Mouse (Mus musculus): ENCODE results near the gene Ak9. TPM values are rescaled to one million over a fixed set of nuclear protein-coding genes. Genes with fewer than 3 reads are reported as not detected.
"Not testable (repeated sequence)": the region's sequence is repeated elsewhere in the genome, so short reads cannot be mapped to it uniquely, and the experiment has no call there.

Gene Ak9
- total RNA-seq, 2 experiments from 2014 or later: 0.15 to 0.25 TPM

DNA sequence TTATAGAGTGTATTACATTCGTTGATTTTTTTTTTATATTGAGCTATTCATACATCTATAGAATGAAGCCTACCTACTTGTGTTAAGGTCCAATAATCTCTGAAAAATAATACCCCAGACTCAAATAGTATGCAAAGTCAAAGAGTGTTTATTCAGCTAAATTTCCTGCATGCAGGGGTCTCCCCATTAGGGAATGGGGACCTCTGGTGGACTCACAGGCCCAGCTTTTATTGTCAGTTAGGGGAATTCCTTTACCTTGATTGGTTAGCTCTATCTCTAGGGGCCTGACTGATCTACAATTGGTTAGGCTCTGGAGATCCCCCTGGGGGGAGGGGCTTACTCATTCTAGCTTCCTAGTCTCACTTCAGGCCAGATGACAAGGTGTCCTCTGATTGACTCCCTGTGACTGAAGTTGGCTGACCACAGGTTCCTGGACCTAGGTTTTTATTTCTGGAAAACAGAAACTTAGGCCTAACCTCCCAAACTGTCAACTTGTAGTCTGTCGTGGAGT lies 28.8 kb downstream of the Ak9 start:
- DNase-seq: no peak

DNA sequence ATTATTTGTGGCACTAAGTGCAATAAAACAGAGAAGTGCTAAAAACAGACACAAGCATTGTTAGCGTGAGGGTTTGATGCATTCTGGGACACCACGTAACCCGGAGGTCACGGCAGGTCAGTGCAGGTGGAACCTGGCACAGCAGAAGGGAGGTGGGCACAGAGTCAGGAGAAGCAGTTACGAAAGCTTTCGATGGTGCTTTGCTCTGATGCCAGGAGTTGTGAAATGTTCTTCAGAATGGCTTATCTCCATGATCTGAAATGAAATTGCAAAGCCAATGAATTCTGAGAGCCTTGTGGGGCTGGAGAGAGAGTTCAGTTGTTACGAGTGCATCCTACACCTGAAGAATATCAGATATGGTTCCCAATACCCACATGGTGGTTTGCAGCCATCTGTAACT lies 37.6 kb downstream of the Ak9 start:
- DNase-seq: no peak

DNA sequence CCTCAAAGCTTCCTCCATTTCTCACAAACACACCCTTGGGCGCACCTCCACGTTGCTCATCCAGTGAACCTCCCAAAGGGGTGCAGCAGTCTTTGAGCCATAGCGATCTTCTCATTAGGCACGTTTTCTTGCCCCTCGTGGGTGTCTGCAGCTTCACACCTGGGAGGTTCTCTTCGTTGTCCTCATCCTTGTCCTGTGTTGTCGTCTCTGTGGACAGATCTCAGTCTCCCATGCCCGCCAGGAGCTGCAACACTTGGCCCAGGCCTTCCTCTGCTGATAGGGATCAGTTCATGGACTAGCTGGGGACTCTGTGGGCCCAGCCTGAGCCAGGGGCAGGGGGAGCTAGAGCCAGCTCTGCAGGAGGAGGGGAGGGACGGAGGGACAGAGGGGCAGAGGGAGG lies 61.3 kb downstream of the Ak9 start:
- no peak for DNase-seq

DNA sequence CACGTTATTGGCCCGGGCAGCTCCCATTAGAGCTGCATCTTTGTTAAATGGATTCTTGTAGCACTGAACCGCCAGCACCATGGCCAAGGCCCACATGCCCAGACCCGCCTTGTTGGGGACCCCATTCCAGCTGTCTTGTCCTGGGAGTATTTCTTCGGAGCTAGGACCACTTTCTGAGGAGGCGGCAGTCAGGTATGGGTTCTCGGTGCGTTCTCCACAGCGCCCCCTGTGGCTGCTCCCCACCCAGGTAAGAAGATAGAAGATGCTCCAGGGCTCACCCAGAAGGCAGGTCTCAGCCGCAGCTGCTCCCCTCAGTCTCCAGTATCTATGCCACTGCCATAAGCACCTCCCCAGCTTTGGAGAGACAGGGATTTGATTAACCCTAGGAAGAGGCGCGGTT lies 76.7 kb downstream of the Ak9 start:
- DNase-seq: no peak

DNA sequence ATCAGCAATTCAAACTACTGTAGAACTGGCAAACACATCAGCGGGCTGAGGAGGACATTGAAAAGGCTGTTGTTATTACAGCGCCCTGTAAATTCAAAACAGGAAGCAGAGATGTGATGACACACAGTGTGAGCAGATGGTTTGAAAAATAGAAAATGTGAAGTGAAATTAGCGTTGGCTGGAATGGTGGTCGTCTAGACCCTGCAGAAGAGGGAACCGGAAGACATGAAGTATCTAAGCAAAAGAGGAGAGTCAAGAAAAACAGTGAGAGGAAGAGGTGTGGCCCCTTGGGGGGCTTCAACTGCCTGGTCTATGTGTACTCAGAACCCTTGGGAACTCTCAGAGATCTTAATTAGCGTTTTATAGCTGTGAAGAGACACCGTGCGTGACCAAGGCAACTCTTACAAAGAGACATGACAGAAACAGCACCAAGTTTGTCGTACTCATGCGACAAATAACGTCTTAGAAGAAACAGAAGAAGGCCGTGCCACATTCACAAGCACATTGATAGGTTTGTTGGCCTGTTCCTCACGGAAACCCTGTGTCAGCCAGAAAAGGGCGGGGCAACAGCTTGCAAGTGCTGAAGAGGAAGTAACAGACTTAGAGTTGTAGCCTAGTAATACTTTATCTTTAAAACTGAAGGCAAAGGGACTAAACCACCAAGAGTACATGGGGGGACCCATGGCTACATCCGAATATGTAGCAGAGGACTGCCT lies 81.9 kb downstream of the Ak9 start:
- DNase-seq: peak; percentile 4 to 9

DNA sequence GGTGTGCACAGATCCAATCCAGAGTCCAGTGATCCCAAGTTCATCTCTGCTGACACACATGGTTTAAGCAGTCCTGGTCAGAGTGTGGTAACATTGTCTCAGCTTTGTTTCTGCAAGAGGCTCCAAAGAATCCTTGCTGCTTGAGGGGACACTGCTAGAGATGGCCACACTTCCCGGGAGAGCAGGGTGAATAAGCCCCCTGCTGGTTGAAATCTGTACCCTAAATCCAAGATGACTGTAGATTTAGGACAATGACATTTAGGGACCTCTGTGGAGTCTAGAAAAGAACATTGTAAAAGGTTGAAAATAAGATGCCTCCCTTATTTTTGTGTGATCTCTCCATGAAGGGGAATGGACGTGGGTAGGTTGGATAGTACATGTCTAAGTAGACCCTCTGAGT lies 89.8 kb downstream of the Ak9 start:
- no peak for DNase-seq

DNA sequence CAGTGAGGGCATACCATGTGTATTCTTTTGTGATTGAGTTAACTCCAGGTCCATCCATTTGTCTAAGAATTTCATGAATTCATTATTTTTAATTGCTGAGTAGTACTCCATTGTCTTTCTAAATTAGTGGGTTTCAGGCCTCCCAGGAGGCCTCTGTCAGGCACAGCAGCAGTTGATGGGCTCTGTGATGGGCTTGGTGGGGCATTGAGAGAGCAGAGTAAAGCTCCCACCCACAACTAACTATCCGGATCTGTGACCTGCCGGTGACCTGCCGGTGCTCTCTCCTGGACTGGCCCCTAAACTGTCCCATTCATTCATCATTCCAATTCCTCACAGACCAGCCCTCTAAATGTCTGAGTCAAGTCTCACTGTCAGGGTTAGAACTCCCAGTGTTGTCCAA lies 97.3 kb downstream of the Ak9 start:
- no peak for DNase-seq

DNA sequence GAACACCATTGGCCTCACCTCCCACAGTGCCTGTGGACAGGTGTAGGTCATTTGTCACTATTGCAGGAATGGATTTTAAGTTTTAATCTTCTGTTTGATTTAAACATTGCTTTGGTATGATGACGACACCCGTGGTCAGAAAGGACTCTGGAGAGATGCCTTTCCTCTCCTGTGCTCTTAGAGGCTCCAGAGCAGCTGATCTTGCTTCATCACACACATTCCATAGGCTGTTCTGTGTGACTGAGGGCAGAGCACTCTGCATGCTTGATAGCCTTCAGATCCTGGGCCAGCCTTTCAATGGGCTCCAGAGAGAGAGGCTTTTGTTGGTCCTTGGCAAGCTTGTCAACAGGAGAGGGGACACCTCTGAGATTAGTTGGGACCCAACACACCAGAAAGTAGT lies 99.6 kb downstream of the Ak9 start:
- DNase-seq: no peak

DNA sequence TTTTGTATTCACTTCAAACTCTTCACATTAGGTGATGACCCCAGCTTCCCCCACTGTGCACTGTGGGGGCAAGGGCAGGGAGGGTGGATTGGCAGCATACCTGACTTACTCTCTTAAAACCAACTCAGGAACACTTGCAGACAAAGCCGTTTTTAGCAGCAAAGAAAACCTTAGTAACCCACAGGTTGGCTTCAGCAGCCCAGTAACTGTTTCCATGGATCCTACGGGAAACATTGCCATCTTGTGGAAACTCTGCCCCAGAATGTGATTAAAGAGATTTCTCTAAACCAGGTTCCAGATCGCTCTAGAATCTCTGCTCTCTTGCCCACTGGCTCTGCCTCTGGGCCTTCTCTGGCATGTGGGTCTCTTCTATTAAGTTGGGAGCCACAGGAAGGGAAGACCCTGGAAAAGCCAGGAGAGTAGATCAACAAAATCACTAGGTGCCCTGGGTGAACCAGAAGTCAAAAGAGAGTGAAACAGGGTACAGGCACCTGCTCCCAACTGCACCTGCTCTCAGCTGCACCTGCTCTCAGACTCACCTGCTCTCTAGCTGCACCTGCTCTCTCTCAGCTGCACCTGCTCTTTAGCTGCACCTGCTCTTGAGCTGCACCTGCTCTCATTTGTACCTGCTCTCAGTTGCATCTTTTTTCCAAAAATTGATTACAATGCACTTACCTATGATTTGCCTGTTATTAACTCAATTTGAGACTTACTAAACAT lies 100.3 kb downstream of the Ak9 start:
- peak in 1 of 2 experiments; percentile 31 for DNase-seq

DNA sequence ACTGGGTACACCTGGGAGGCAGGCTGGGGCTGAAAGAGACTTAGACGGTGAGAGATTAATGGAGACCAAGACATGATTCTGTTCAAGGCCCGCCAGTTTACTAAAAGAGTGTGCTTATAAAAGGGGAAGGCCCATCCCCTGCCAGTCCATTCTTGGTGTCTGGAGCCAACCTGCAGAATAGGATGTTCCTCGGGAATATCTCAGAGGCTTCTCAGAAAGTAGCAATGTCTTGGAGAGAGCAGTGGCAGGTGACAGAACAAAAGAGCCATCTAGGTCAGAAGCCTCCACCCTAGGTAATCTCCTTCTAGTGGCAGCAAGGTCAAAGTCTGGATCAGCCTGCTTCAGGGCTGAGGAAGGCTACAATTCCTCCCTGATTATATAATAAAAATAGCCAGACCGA lies 106.4 kb downstream of the Ak9 start:
- DNase-seq: not testable (repeated sequence)

DNA sequence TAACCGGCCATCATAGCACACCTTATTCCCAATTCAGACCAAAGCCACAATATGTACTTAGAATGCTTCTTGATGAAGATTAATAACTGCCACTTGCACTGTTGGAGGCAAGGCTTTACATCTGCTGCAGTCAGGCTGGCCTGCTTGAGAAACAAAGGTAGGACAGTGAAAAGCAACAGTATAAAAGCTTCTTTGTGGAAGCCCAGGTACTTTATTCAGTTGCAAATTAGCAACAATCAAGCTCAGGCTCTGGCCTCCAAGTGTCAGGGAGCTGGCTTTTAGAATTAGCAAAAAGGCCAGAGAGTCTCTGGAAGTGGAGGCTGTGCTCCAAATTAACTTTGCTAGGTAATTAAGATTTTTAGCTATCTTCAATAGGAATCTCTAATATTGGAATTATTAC lies 107.0 kb downstream of the Ak9 start:
- not testable (repeated sequence) for DNase-seq

DNA sequence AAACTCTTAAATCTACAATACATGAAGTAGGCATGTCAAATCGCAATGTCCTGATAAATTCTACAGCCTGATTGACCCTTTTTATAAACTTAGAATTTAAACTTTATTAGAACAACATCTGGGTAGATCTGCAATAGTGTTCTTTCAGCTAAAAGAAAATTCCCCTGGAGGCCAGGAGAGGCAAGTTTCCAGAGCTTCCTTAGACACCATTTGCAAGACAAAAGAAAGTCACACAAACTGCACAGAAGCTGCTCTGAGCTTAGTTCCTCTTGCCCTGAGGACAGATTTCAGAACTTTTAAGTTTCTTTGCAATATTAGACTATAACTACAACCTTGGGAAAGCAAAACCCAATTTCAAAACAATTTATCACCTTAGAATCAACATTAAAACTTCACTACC lies 109.7 kb downstream of the Ak9 start:
- DNase-seq: not testable (repeated sequence)

DNA sequence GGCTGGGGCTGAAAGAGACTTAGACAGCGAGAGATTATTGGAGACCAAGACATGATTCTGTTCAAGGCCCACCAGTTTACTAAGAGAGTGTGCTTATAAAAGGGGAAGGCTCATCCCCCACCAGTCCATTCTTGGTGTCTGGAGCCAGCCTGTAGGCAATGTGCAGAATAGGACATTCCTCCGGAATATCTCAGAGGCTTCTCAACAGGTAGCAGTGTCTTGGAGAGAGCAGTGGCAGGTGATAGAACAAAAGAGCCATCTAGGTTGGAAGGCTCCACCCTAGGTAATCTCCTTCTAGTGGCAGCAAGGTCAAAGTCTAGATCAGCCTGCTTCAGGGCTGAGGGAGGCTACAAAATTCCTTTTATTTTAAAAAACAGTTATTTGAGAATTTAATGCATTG lies 111.6 kb downstream of the Ak9 start:
- not testable (repeated sequence) for DNase-seq

DNA sequence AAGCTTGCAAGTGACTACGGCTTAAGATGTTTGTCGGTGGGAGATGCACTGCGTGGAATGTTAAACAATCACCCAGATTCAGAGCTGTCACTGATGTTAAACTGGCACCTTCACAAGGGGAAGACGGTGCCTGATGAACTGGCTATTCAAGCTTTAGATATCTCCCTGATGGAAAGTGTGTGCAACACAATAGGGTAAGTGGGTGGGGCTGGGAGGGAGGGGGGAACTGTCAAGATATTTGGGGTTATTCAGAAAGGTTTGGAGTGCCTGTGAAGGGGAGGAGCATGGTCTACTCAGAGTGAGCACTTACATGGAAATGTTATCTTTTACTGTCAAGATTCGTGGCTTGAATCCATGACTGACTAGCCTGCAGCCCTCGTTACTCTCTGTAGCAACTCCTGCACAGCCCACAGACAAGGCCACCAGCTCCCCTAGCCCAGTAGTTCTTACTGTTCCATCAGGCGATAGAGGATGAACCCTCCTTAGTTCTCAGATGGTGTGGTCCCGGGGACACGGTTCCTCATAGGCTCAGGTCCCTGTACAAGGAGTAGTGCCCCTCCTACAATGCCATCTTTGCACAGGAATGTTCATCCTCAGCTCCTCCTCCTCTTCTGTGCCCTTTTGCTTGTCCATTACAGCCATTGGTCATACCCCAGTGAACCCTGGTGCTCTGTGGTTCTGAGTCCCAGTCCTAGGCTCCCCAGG lies 116.9 kb downstream of the Ak9 start:
- DNase-seq: no peak

DNA sequence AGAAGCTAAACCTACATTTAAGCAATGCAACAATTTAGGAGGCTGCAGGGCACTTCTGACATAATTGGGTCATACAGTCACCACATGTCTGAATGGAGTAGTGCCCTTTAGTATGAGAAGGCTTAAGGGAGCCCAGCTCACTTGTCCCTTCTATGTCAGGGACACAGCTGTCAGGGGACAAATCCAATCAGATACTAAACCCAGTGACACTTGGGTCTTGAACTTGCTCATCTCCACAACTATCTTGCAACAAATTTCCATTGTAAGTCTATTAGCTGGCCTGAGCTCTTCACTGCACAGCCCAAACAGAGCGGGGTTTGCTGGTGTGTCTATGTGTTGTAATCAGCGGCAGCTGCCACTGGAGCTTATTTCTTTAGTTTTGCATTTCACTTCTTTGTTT lies 119.9 kb downstream of the Ak9 start:
- DNase-seq: no peak

DNA sequence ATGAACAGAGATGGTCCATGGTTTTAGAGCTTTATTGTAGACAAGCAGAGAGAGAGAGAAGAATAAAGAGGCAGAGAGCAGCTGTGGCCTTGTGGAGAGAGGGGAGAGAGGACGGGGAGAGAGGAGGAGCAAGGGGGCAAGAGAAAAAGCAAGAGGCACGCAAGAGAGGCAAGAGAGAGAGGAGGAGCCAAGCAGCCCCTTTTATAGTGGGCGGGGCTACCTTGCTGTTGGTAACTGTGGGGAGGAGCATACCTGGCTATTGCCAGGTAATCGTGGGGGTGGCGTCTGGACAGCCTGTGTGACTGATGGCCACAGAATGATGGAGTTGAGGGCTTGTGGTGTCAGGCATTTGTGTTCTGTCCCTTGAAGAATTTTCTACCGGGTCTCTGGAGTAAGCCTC lies 122.6 kb downstream of the Ak9 start:
- no peak for DNase-seq

DNA sequence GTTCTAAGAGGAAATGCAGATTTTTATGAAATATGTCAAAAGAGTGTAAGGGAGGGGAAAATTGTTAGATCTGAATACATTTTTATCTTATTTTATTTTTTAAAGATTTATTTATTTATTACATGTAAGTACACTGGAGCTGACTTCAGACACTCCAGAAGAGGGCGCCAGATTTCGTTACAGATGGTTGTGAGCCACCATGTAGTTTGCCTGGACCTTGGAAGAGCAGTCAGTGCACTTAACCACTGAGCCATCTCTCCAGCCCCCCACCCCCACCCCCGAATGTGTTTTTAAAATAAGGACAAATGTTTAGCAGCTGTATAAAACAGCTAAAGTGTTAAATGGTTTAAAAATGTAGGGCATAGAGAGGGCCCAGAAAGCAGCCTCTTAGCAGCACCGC lies 130.8 kb downstream of the Ak9 start:
- DNase-seq: peak in 1 of 2 experiments; percentile 24

DNA sequence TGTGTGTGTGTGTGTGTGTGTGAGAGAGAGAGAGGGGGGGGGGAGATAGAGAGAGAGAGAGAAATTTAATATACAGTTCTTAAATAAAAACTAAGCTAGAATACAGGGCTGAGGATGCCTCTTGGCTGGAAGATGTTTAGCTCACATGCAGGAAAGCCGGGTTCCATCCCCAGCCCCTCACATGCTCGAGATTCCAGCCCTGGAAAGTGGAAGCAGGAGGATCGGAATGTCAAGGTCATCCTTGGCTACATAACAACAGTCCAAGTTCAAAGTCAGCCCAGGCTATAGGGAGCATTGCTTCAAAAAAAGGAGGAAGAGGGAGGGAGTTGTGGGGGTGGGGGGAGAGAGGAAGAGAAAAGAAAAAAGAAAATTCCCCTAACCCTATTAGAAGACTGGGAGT lies 131.4 kb downstream of the Ak9 start:
- no peak for DNase-seq

DNA sequence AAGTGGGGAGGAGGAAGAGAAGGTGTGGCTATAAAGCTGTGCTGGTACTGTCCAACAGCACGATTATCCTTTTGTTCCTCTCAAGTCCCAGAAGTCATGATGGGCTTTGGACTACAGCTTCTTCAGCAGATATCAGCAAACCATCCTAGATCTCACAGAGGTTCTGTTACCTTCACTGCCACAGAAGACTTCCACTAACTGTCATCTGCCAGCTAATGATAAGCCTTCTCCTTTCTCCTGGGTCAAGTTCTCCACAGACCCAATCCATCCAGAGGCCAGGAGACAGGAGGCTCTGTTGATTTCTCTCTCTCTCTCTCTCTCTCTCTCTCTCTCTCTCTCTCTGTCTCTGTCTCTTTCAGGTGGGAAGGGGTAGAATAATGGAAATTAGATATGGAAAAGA lies 144.4 kb downstream of the Ak9 start:
- no peak for DNase-seq

DNA sequence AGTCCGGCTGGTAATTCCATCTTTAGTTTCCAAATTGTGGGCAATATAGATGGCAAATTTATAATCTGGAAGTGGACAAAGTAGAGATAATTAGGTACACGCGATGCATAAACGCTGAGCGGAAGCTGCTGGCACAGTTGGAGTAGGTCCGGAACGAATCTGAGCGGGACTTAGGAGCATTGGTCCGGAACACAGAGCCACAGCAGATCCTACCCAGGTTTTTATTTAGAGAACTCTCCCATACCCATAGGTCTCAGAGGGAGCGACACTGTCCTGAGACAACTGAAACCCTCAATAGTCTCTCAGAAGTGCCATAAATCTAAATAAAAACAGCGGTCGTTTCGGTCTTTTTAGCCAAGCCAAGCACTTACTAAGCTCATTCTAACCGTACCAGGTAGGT lies 145.9 kb downstream of the Ak9 start:
- peak in 1 of 2 experiments; percentile 11 for DNase-seq

DNA sequence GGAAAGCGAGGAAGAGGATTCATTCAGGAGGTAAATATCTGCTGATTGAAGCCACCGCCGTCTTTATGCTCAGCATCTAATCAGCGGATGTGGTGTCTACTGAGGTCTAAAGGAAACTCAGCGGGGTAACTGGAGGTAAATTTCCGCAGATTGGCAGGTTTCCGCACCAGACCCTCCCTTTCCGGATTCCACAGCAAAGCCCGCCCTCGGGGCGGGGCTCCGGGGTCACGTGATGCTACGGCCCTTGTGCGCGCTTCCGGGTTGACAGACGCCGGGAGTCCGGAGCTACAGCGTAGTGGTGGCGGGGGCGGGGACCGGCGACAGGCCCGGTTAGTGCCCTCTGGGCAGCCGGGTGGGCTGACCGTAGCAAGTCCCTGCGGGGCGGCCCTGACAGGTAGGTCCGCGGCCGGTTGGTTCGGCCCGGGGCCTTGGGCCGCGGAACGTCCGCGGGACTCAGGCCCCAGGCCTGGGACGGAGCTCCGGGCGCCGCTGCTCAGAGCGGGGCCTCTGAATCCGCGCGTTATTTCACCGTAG lies 146.4 kb downstream of the Ak9 start, which contains the start of gene Zbtb24:
Gene Zbtb24 (plus strand): TSS at position 247 of the 534 bp plus-strand sequence.
- peak; percentile 91 to 92 for DNase-seq

DNA sequence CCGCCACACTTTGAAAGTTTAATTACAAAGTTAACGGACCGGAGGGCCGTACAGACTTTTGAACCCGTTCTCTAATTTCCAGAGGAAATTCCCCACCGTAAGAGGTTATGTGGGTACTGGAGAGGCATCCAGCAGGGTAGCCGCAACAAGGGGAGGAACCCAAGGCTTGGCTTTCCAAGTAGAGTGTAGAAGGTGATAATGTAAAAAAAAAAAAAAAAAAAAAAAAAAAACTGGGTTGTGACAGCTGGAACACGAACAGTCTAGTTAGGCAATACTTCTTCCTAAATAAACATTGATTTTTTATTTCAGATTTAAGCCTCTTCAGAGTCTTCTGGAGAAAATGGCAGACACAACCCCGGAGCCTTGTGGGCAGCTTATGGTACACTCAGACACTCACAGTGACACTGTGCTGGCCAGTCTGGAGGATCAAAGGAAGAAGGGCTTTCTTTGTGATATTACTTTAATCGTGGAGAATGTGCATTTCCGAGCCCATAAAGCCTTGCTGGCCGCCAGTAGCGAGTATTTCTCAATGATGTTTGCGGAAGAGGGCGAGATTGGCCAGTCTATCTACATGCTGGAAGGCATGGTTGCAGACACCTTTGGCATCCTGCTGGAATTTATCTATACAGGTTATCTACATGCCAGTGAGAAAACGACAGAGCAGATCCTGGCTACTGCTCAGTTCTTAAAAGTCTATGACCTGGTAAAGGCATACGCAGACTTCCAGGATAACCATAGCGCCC lies 147.2 kb downstream of the Ak9 start:
- DNase-seq: no peak

Data from layer of hippocampus, postnatal 36 days (tissue).